Mouse (Mus musculus) stomach, postnatal 0 days (tissue): ENCODE measurements at regions not wholly inside any gene's neighbourhood (a gene's known extent, or its start where the extent isn't known, plus 50 kb on each side); places are given as distances from the start of the nearest gene placed in this dataset.

Experiments used
- CTCF ChIP-seq: IDR thresholded peaks from 2 replicates; pipeline ENCODE4 v1.5.1; 2016; ENCODE audit warnings: antibody characterized with exemption, low read depth, mild to moderate bottlenecking, moderate library complexity
- EP300 ChIP-seq: optimal IDR thresholded peaks from 2 replicates; pipeline ENCODE3; 2016; ENCODE audit warnings: antibody characterized with exemption

- TF ChIP-seq CTCF, result no peak
- no peak for TF ChIP-seq EP300
Observed at GRCm38 (mm10) chr10:53444789-53445188, 65.0 kb upstream of the Cep85l start.
